Mouse (Mus musculus) intestine, embryonic 14.5 days (tissue): Measurements from ENCODE around the gene Impdh2. TPM values are rescaled to one million over a fixed set of nuclear protein-coding genes. Genes with fewer than 3 reads are reported as not detected.

ENCODE experiments used
- ATAC-seq: fragments of 200-750 bp; cut with Nextera tagmentation; replicated peaks from 2 replicates; pipeline ENCODE4 v1.8.0; 2017; ENCODE audit warnings: low read depth, moderate number of reproducible peaks, moderate TSS enrichment, moderate library complexity; ENCODE audit not compliant: low FRiP score, low TSS enrichment
- DNase-seq: peaks from one replicate; pipeline ENCODE4 v3.0.0-alpha.2; 2018; ENCODE audit warnings: low spot score
- H3K27ac ChIP-seq: fragments of 300-500 bp; sonication (generic); 2 replicates; pipeline ENCODE4 v1.5.1; 2014; ENCODE audit warnings: low read depth, mild to moderate bottlenecking, control low read depth
- H3K27me3 ChIP-seq: fragments of 300-500 bp; sonication (generic); replicated peaks from 2 replicates; pipeline ENCODE4 v1.6.1; 2014; ENCODE audit warnings: low read length, control low read depth; ENCODE audit not compliant: control insufficient read depth, insufficient read depth
- H3K36me3 ChIP-seq: fragments of 300-500 bp; sonication (generic); 2 replicates; pipeline ENCODE4 v1.6.1; 2014; ENCODE audit warnings: low read length, control low read depth; ENCODE audit not compliant: control insufficient read depth, insufficient read depth
- H3K4me1 ChIP-seq: fragments of 300-500 bp; sonication (generic); replicated peaks from 2 replicates; pipeline ENCODE4 v1.6.1; 2014; ENCODE audit warnings: low read length, control low read depth, mixed read lengths; ENCODE audit not compliant: control insufficient read depth, insufficient read depth
- H3K4me2 ChIP-seq: fragments of 300-500 bp; sonication (generic); 2 replicates; pipeline ENCODE4 v1.6.1; 2014; ENCODE audit warnings: low read length
- H3K4me3 ChIP-seq: fragments of 300-500 bp; sonication (generic); 2 replicates; pipeline ENCODE4 v1.5.1; 2014; ENCODE audit warnings: low read depth, low read length, control low read depth, mixed read lengths
- H3K9ac ChIP-seq: fragments of 300-500 bp; sonication (generic); 2 replicates; pipeline ENCODE4 v1.6.1; 2014; ENCODE audit warnings: mild to moderate bottlenecking, low read length
- H3K9me3 ChIP-seq: fragments of 300-500 bp; sonication (generic); 2 replicates; pipeline ENCODE4 v1.6.1; 2016; ENCODE audit warnings: low read length, control low read depth; ENCODE audit not compliant: control insufficient read depth
- WGBS: fragments of 180-500 bp; shearing (Covaris S2); extraction: QIAGEN DNeasy Blood & Tissue Kit; methylation state at CpG from one replicate; pipeline ENCODE4 v1.1.7; 2014; 5-methylcytosine and 5-hydroxymethylcytosine counted together
- polyA plus RNA-seq: library from polyadenylated mRNA; unstranded; fragments of >200 nt; fragmentation: Nextera tagmentation; extraction: Ambion mirVana; gene quantifications from 2 replicates; pipeline ENCODE4 v1.2.1, GENCODE M21; 2014

The Impdh2 gene
- polyA plus RNA-seq, 1 experiment from 2014 or later, result 226 TPM

DNA sequence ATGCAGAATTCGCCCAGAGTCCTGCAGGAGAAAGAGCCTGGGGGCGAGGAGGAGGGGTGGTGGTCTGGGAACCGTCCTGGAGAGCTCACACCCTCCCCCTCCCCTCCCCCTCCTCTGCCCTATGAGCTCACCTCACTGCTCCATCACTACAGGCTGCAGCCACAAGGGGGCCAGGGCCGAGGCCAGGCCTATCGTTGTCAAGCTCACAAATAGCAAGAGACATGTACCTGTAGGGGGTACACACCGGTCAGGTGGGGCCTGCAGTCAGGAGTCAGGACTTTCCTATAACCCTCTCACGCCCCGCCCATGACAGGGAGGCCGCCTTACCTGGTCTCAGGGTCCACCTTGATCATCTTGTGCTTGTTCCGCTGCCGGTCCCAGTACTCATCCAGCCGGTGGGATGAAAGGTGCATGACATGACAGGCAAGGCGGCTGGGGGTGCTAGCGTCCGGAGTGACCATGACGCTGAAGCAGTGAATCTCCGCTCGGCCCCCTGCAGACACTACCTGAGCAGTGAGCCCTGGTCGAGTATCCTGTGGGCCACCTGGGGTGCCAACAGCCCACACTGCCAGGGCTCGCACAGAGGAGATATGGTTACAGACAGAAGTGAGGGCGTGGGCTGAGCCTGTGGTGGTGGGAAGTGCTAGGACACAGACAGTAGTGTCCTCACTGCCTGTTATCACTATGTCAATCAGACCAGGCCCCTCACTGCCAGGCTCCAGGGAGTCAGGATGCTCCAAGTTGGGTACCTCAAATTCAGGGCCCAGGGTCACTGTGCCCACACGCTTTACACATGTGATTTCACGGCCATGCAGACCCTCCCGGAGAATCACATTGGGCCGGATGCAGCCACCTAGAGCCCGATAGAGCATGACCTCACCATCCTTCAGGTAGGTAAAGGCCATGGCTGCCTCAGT is 13.9 kb downstream of the Impdh2 start:
- DNase-seq, result peak; percentile 82
- Histone ChIP-seq H3K4me1 (peaks cover 29% of the 10 kb centered on the region), H3K27ac (no peak overlapping the region), H3K9me3 (no peaks in the 10 kb centered on the region), H3K27me3 (no peaks in the 10 kb centered on the region), H3K4me2 (no peak overlapping the region), H3K36me3 (peaks cover 53% of the 10 kb centered on the region), H3K4me3 (no peak overlapping the region), H3K9ac (no peak overlapping the region)
- no peak for ATAC-seq
- WGBS, result 51% methylated on average over 26 of the region's 26 CpGs

GRCm38 (mm10) chr9:108574921-108575320 is 14.8 kb downstream of the Impdh2 start:
- Histone ChIP-seq H3K27me3 (no peaks in the 10 kb centered on the region), H3K9me3 (no peaks in the 10 kb centered on the region), H3K27ac (no peak overlapping the region), H3K9ac (no peak overlapping the region), H3K36me3 (peaks cover 53% of the 10 kb centered on the region), H3K4me1 (peaks cover 36% of the 10 kb centered on the region), H3K4me3 (no peak overlapping the region), H3K4me2 (no peak overlapping the region)
- WGBS, result 88% methylated on average over 12 of the region's 12 CpGs
- ATAC-seq, result no peak
- no peak for DNase-seq

GRCm38 (mm10) chr9:108575321-108576297 is 15.5 kb downstream of the Impdh2 start:
- no peak overlapping the region for H3K27ac ChIP-seq
- 84% methylated on average over 37 of the region's 37 CpGs for WGBS
- no peak overlapping the region for H3K9ac ChIP-seq
- no peaks in the 10 kb centered on the region for H3K9me3 ChIP-seq
- no peak overlapping the region for H3K4me3 ChIP-seq
- ATAC-seq, result no peak
- H3K27me3 ChIP-seq, result no peaks in the 10 kb centered on the region
- H3K4me2 ChIP-seq, result no peak overlapping the region
- DNase-seq, result no peak
- H3K36me3 ChIP-seq, result peaks cover 53% of the 10 kb centered on the region
- H3K4me1 ChIP-seq, result peaks cover 33% of the 10 kb centered on the region

- 41% methylated on average over 6 of the region's 6 CpGs for WGBS
- Histone ChIP-seq H3K9ac (peak overlapping the region; percentile 23; the same call in 1 of the 2 replicates), H3K9me3 (no peaks in the 10 kb centered on the region), H3K36me3 (peaks cover 42% of the 10 kb centered on the region), H3K27me3 (no peaks in the 10 kb centered on the region), H3K4me1 (peaks cover 33% of the 10 kb centered on the region), H3K4me2 (peak overlapping the region; percentile 81), H3K4me3 (peak overlapping the region; percentile 70), H3K27ac (no peak overlapping the region)
- DNase-seq (no peak), ATAC-seq (no peak)
Measured at GRCm38 (mm10) chr9:108577025-108577424, 16.9 kb downstream of the Impdh2 start.

GRCm38 (mm10) chr9:108577934-108578544 is 18.0 kb downstream of the Impdh2 start:
- DNase-seq, result no peak

GRCm38 (mm10) chr9:108578545-108579343 is 18.7 kb downstream of the Impdh2 start, which contains the start of gene Wdr6:
TSS of gene Wdr6 (minus strand) at chr9:108578739.
- peak within 1 kb of the TSS; percentile 81 for H3K4me2 ChIP-seq
- peak within 1 kb of the TSS; percentile 91 for H3K27ac ChIP-seq
- no peaks in the 10 kb centered on the region for H3K27me3 ChIP-seq
- peaks cover 26% of the 10 kb centered on the region for H3K36me3 ChIP-seq
- peak within 1 kb of the TSS; percentile 74 for H3K9ac ChIP-seq
- H3K9me3 ChIP-seq, result no peaks in the 10 kb centered on the region
- H3K4me1 ChIP-seq, result peaks cover 30% of the 10 kb centered on the region
- DNase-seq, result peak; percentile 92
- 5% methylated on average over 51 of the region's 51 CpGs for WGBS
- H3K4me3 ChIP-seq, result peak within 1 kb of the TSS; percentile 70
- peak; percentile 96 for ATAC-seq

More at GRCm38 (mm10) chr9:108577934-108578544, 18.0 kb downstream of the Impdh2 start:
- Histone ChIP-seq H3K27ac (peak overlapping the region; percentile 91), H3K27me3 (no peaks in the 10 kb centered on the region), H3K4me2 (peak overlapping the region; percentile 81), H3K4me3 (peak overlapping the region; percentile 70), H3K4me1 (peaks cover 33% of the 10 kb centered on the region), H3K9ac (peak overlapping the region; percentile 74), H3K36me3 (peaks cover 32% of the 10 kb centered on the region), H3K9me3 (no peaks in the 10 kb centered on the region)
- under 1% methylated on average over 24 of the region's 24 CpGs for WGBS
- peak; percentile 40; the same call in 1 of the 2 replicates for ATAC-seq

- no peaks in the 10 kb centered on the region for H3K9me3 ChIP-seq
- 51% methylated on average over 5 of the region's 5 CpGs for WGBS
- peak overlapping the region; percentile 91 for H3K27ac ChIP-seq
- no peak for DNase-seq
- no peak for ATAC-seq
- H3K4me1 ChIP-seq, result peaks cover 25% of the 10 kb centered on the region
- peak overlapping the region; percentile 74 for H3K9ac ChIP-seq
- peaks cover 20% of the 10 kb centered on the region for H3K36me3 ChIP-seq
- no peaks in the 10 kb centered on the region for H3K27me3 ChIP-seq
- H3K4me3 ChIP-seq, result peak overlapping the region; percentile 70; the same call in 1 of the 2 replicates
- peak overlapping the region; percentile 81 for H3K4me2 ChIP-seq
Measured at GRCm38 (mm10) chr9:108579344-108579690, 19.2 kb downstream of the Impdh2 start.
